8 mouse cellular contexts compared by ENCODE assay signal in the genomic region with DNA sequence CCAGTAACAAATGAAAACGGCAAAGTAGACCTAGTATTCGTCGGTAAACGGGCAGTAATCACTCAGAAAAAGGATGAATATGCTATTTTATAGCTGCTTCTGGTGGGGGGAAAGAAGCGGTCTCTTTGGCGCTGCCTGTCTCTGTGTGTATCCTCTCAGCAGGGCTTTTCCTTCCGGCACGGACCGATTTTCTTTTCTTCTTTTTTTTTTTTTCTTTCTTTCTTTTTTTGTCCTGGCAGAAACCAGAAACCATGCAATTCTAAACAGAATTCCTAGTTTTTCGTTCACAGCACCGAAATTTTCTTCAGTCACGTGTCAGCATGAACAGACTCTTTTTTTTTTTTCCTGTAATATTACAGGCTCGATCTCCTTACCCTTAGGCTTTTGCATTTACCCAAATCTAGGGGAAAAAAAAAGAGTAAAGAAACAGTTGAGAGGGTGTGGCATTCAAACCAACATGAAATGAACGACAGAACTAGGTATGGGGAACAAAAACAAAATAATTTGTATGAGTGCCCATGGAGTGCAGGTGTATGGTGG. TPM values are rescaled to one million over a fixed set of nuclear protein-coding genes. Genes with fewer than 3 reads are reported as not detected.
DNase-seq lines count a peak whose midpoint lies in the region; ATAC-seq lines count a peak whose summit lies in the region.

No protein-coding gene starts in this region.

- H3K27ac ChIP-seq in kidney, embryonic 16.5 days (ENCODE audit: low read length): peak overlapping the region; percentile 98
- peak overlapping the region; percentile 99 for H3K27ac ChIP-seq in heart, embryonic 16.5 days (ENCODE audit: low read length)
- 0 out of 2 replicates have a peak overlapping the region, but pooled peaks have one; percentile 16 for H3K27ac ChIP-seq in macrophage

- no peaks in the 10 kb centered on the region for H3K27me3 ChIP-seq in kidney, embryonic 16.5 days (ENCODE audit: insufficient read depth, low read length)
- no peaks in the 10 kb centered on the region for H3K27me3 ChIP-seq in heart, embryonic 16.5 days (ENCODE audit: control insufficient read depth, insufficient read depth, low read length)

- 2% methylated on average over 14 of the region's 14 CpGs for WGBS in kidney, embryonic 16.5 days
- whole genome bisulfite sequencing in heart, embryonic 16.5 days: 5% methylated on average over 14 of the region's 14 CpGs
- WGBS in macrophage (ENCODE audit: missing documents): under 1% methylated on average over 11 of the region's 14 CpGs

- H3K4me3 ChIP-seq in kidney, embryonic 16.5 days (ENCODE audit: low read length): peak overlapping the region; percentile 86
- peak overlapping the region; percentile 97 for H3K4me3 ChIP-seq in heart, embryonic 16.5 days (ENCODE audit: low read length)
- H3K4me3 ChIP-seq in macrophage (ENCODE audit: inconsistent target): peak overlapping the region; percentile 73

- ATAC-seq in kidney, embryonic 16.5 days (ENCODE audit: low FRiP score, low TSS enrichment): no peak
- no peak for ATAC-seq in heart, embryonic 16.5 days (replicated peaks; ENCODE audit: extremely low read depth, insufficient read depth, low FRiP score)
- no peak for ATAC-seq in monocyte, adult 5-6 weeks (replicated peaks; ENCODE audit: insufficient number of reproducible peaks, low FRiP score, low TSS enrichment, poor library complexity, severe bottlenecking)

- no peak for DNase-seq in kidney, postnatal 14 days
- DNase-seq in T-cell, adult 2 months (ENCODE audit: low spot score): peak; percentile 10
- no peak for DNase-seq in embryo, embryonic 11 days
- DNase-seq in embryo, embryonic 10 days (ENCODE audit: low spot score): no peak

- H3K4me1 ChIP-seq in kidney, embryonic 16.5 days (ENCODE audit: insufficient read depth, low read length): no peaks in the 10 kb centered on the region; the same call in 1 of the 2 replicates
- H3K4me1 ChIP-seq in heart, embryonic 16.5 days (ENCODE audit: control insufficient read depth, insufficient read depth, low read length): peaks cover 12% of the 10 kb centered on the region

- no peaks in the 10 kb centered on the region for H3K9me3 ChIP-seq in kidney, embryonic 16.5 days (ENCODE audit: low read length)
- no peaks in the 10 kb centered on the region for H3K9me3 ChIP-seq in heart, embryonic 16.5 days (replicated peaks; ENCODE audit: control insufficient read depth, low read length)

- H3K9ac ChIP-seq in kidney, embryonic 16.5 days (replicated peaks; ENCODE audit: low read length): peak overlapping the region; percentile 99
- peak overlapping the region; percentile 100 for H3K9ac ChIP-seq in heart, embryonic 16.5 days (ENCODE audit: low read length)

- peak overlapping the region; percentile 81 for H3K4me2 ChIP-seq in kidney, embryonic 16.5 days (replicated peaks; ENCODE audit: low read depth, low read length)
- peak overlapping the region; percentile 86 for H3K4me2 ChIP-seq in heart, embryonic 16.5 days (ENCODE audit: low read depth, low read length)

- no peaks in the 10 kb centered on the region for H3K36me3 ChIP-seq in kidney, embryonic 16.5 days (ENCODE audit: insufficient read depth, low read length)
- no peaks in the 10 kb centered on the region for H3K36me3 ChIP-seq in heart, embryonic 16.5 days (ENCODE audit: control insufficient read depth, insufficient read depth)
- H3K36me3 ChIP-seq in macrophage (ENCODE audit: inconsistent target): no peaks in the 10 kb centered on the region

- peaks cover 31% of the 10 kb centered on the region for H3K79me2 ChIP-seq in macrophage (ENCODE audit: inconsistent target)

RNA-seq across cellular contexts. Expression of a gene that starts 1.4 kb away (rescaled TPM):
- polyA plus RNA-seq in kidney, embryonic 16.5 days (2015; fragmentation: Nextera tagmentation; extraction: Ambion mirVana): 28.1 and 30.0 TPM in 2 replicates
- polyA plus RNA-seq in heart, embryonic 16.5 days (2015; fragmentation: Nextera tagmentation; extraction: Ambion mirVana): 18.0 and 19.1 TPM in 2 replicates
- total RNA-seq in macrophage (2018; cell fraction: chromatin; rRNA removed): 100 to 1,000 TPM in 4 of 26 experiments, 10 to 100 TPM in 22; 45.1 to 112 (median 85.8) TPM
- total RNA-seq in macrophage (2018; cell fraction: cytosol; rRNA removed): 10 to 100 TPM in 15 of 26 experiments, 1 to 10 TPM in 11; 6.0 to 14.8 (median 10.5) TPM
- 10 to 100 TPM; 21.3 to 80.1 (median 44.7) TPM for total RNA-seq in macrophage (2018; cell fraction: nucleus; rRNA removed)
- 8.6 to 11.9 TPM (median 11.5 TPM) in 3 replicates for polyA plus RNA-seq in macrophage (2018)
- total RNA-seq in monocyte, adult 5-6 weeks (2017): 20.4 to 41.9 TPM (median 29.2 TPM) in 3 replicates

Comparison
In these comparisons a context has a peak if more than half of its experiments do, and no peak if none do; other contexts are left out.
1. H3K27ac ChIP-seq: peak in every context shown above with its lines; median percentile 99 in heart, embryonic 16.5 days; 98 in kidney, embryonic 16.5 days; 16 in macrophage.